In the genomic region with DNA sequence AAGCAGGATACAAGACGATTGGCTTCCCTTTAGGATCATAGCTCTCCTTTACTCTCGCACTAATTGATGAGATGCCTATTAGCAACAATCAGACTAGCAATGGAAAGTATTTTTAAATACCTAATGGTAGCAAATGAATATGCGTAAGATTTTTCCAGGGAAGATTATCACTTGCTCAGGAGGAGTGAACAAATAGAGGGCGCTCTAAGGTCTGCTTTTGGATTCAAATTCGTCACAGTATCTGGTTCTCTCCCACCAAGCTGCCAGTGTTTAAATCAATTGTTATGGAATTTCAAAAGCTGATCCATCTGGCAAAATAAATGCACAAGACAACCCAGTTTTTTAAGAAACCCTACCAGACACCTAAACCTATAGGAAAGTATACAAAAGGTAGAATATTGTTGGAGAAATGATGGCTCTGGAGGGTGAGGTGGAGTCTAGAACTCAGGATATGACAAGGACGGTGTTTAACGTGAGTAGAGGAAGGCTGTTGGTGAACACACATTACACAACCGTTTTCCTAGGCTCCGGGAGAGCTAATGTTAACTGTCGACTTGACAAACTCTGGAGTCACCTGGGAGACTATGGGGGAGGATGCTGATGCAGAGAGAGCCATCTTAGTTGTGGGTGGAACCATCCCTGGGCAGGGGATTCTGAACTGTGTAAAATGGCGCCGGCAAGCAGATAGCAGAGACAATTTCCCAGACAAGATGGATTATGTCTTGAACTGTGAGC, we compare ENCODE assay signal across 18 mouse cellular contexts.
DNase-seq lines count a peak whose midpoint lies in the region; ATAC-seq and TF ChIP-seq lines count a peak whose summit lies in the region.
"Had no signal": no experiment of that assay in that cellular context is flagged by ENCODE, and none has a peak within 500 bp of the region (broad histone marks: within the 10 kb centered on the region; RNA-seq: fewer than 3 reads in every experiment).

No protein-coding gene starts in this region.

- TF ChIP-seq POLR2A in MEL (IDR thresholded peaks at IDR 0.05; ENCODE audit: control insufficient read depth in 1 of 2, insufficient read depth in 1 of 2, low read depth in 1 of 2, low read length in 2 of 2, poor library complexity in 1 of 2): no peak

- no peaks in the 10 kb centered on the region for H3K9me3 ChIP-seq in liver, postnatal 0 days (ENCODE audit: low read length)
- H3K9me3 ChIP-seq in MEL (replicated peaks; ENCODE audit: insufficient read depth, low read length): no peaks in the 10 kb centered on the region
- H3K9me3 ChIP-seq: hindbrain, embryonic 15.5 days; limb, embryonic 12.5 days; liver, embryonic 15.5 days; neural tube, embryonic 13.5 days; stomach, embryonic 15.5 days had no signal

- WGBS in liver, postnatal 0 days (ENCODE audit: insufficient replicate concordance): 78% methylated on average over 12 of the region's 12 CpGs

- no peaks in the 10 kb centered on the region for H3K4me1 ChIP-seq in liver, postnatal 0 days (ENCODE audit: insufficient read depth)
- no peaks in the 10 kb centered on the region for H3K4me1 ChIP-seq in MEL (ENCODE audit: control insufficient read depth in 1 of 2, insufficient read depth in 2 of 2, low read length in 2 of 2)
- H3K4me1 ChIP-seq: liver, embryonic 15.5 days; stomach, embryonic 15.5 days had no signal

- H3K36me3 ChIP-seq in liver, postnatal 0 days (replicated peaks; ENCODE audit: insufficient read depth, low read length): no peaks in the 10 kb centered on the region
- no peaks in the 10 kb centered on the region for H3K36me3 ChIP-seq in MEL (ENCODE audit: control insufficient read depth in 1 of 2, insufficient read depth in 2 of 2, low read length in 2 of 2)
- H3K36me3 ChIP-seq: embryonic facial prominence, embryonic 13.5 days; hindbrain, embryonic 15.5 days; limb, embryonic 12.5 days; liver, embryonic 15.5 days; neural tube, embryonic 13.5 days; stomach, embryonic 15.5 days had no signal

- no peak overlapping the region for H3K9ac ChIP-seq in liver, postnatal 0 days (replicated peaks)
- H3K9ac ChIP-seq in MEL (ENCODE audit: control insufficient read depth, low read depth, low read length, poor library complexity, severe bottlenecking): no peak overlapping the region
- H3K9ac ChIP-seq: embryonic facial prominence, embryonic 13.5 days; hindbrain, embryonic 15.5 days; limb, embryonic 12.5 days; liver, embryonic 15.5 days; neural tube, embryonic 13.5 days; stomach, embryonic 15.5 days had no signal

- no peak for ATAC-seq in liver, postnatal 0 days

- no peak for DNase-seq in gastrocnemius, adult 2 months
- DNase-seq in gastrocnemius, postnatal 14 days: no peak
- DNase-seq in liver, postnatal 0 days: no peak
- DNase-seq in liver (no peak), 416B (ENCODE audit: low read depth) (peak; percentile 44), MEL (ENCODE audit: low read depth, low spot score) (peak; percentile 36)
- no peak for DNase-seq in thymus, postnatal 14 days
- no peak for DNase-seq in frontal cortex, adult 2 months (ENCODE audit: extremely low spot score in 1 of 2, low spot score in 1 of 2)
- DNase-seq: adrenal gland, adult 8-10 months; cerebellum, adult 9-11 months; heart, postnatal 10 days; kidney, adult 8-10 months had no signal

- intact Hi-C loops in gastrocnemius, adult 2 months (cut with DNase I): no loop called here
- intact Hi-C loops in gastrocnemius, postnatal 14 days (cut with DNase I; ENCODE audit: low total_unique reads): no loop called here

- no peaks in the 10 kb centered on the region for H3K27me3 ChIP-seq in liver, postnatal 0 days (ENCODE audit: insufficient read depth, low read length)
- H3K27me3 ChIP-seq in MEL (ENCODE audit: control insufficient read depth in 1 of 2, insufficient read depth in 2 of 2, low read length in 2 of 2): no peaks in the 10 kb centered on the region; a peak in 1 of 4 replicates
- H3K27me3 ChIP-seq: embryonic facial prominence, embryonic 13.5 days; hindbrain, embryonic 15.5 days; limb, embryonic 12.5 days; liver, embryonic 15.5 days; neural tube, embryonic 13.5 days; stomach, embryonic 15.5 days had no signal

- no peak for TF ChIP-seq EP300 in liver, postnatal 0 days (IDR thresholded peaks at IDR 0.05; ENCODE audit: low read depth)
- no peak for TF ChIP-seq EP300 in MEL (IDR thresholded peaks at IDR 0.05; ENCODE audit: low read depth in 1 of 2, low read length in 2 of 2)

- H3K79me2 ChIP-seq in MEL (ENCODE audit: control insufficient read depth, insufficient read depth, low read length, poor library complexity): no peaks in the 10 kb centered on the region

- no peak overlapping the region for H3K4me2 ChIP-seq in liver, postnatal 0 days (ENCODE audit: low read depth, low read length)
- H3K4me2 ChIP-seq: embryonic facial prominence, embryonic 13.5 days; hindbrain, embryonic 15.5 days; limb, embryonic 12.5 days; liver, embryonic 15.5 days; neural tube, embryonic 13.5 days; stomach, embryonic 15.5 days had no signal

- no peak overlapping the region for H3K4me3 ChIP-seq in gastrocnemius, adult 2 months
- H3K4me3 ChIP-seq in liver, postnatal 0 days (ENCODE audit: low read depth, low read length): no peak overlapping the region
- no peak overlapping the region for H3K4me3 ChIP-seq in MEL (ENCODE audit: control insufficient read depth in 1 of 2, insufficient read depth in 1 of 2, low read depth in 2 of 2, low read length in 2 of 2)
- H3K4me3 ChIP-seq: embryonic facial prominence, embryonic 13.5 days; hindbrain, embryonic 15.5 days; limb, embryonic 12.5 days; liver, embryonic 15.5 days; neural tube, embryonic 13.5 days; stomach, embryonic 15.5 days had no signal

- TF ChIP-seq RAD21 in MEL (IDR thresholded peaks at IDR 0.05; ENCODE audit: low read depth, low read length): peak; percentile 79

- peak; percentile 46 for TF ChIP-seq CTCF in gastrocnemius, adult 2 months (IDR thresholded peaks at IDR 0.05)
- 0 out of 2 replicates have a peak, but pooled peaks have one; percentile 24 for TF ChIP-seq CTCF in liver, postnatal 0 days (IDR thresholded peaks at IDR 0.05; ENCODE audit: low read depth)
- peak in 2 of 3 experiments; percentile 32 to 72; a peak in 3 of 6 replicates for TF ChIP-seq CTCF in MEL (IDR thresholded peaks at IDR 0.05 in 2 of 3, conservative IDR thresholded peaks at IDR 0.05 in 1 of 3; ENCODE audit: control insufficient read depth in 1 of 3, insufficient read depth in 1 of 3, low read depth in 2 of 3, low read length in 3 of 3, poor library complexity in 1 of 3, severe bottlenecking in 1 of 3)

- no peak overlapping the region for H3K27ac ChIP-seq in gastrocnemius, adult 2 months
- no peak overlapping the region for H3K27ac ChIP-seq in liver, postnatal 0 days (ENCODE audit: low read depth)
- H3K27ac ChIP-seq in MEL (ENCODE audit: control insufficient read depth, low read depth, low read length): no peak overlapping the region
- H3K27ac ChIP-seq: embryonic facial prominence, embryonic 13.5 days; hindbrain, embryonic 15.5 days; limb, embryonic 12.5 days; liver, embryonic 15.5 days; neural tube, embryonic 13.5 days; stomach, embryonic 15.5 days had no signal

TF ChIP-seq in MEL, 35 proteins besides CTCF, POLR2A, EP300 and RAD21:
- TF ChIP-seq UBTF (IDR thresholded peaks at IDR 0.05; ENCODE audit: borderline replicate concordance, insufficient read depth, low read depth, low read length) (no peak), USF1 (IDR thresholded peaks at IDR 0.05; ENCODE audit: low read depth, low read length) (no peak), ZC3H11A (IDR thresholded peaks at IDR 0.05; ENCODE audit: low read depth, low read length) (peak; percentile 68), BHLHE40 (IDR thresholded peaks at IDR 0.05; ENCODE audit: borderline replicate concordance, low read depth, low read length) (no peak), TAL1 (IDR thresholded peaks at IDR 0.05; ENCODE audit: low read length) (no peak), SMC3 (IDR thresholded peaks at IDR 0.05; ENCODE audit: low read depth, low read length) (peak; percentile 71), POLR2AphosphoS5 (IDR thresholded peaks at IDR 0.05; ENCODE audit: borderline replicate concordance, low read depth, low read length) (no peak), ZMIZ1 (IDR thresholded peaks at IDR 0.05; ENCODE audit: low read depth, low read length) (no peak), ZKSCAN1 (IDR thresholded peaks at IDR 0.05; ENCODE audit: low read depth, low read length) (no peak)

Comparison
In these comparisons a context has a peak if more than half of its experiments do, and no peak if none do; other contexts are left out.
1. DNase-seq: peak in 416B (single experiment) and MEL (single experiment); none in gastrocnemius, adult 2 months (single experiment), gastrocnemius, postnatal 14 days (single experiment), liver, postnatal 0 days (single experiment), liver (single experiment), thymus, postnatal 14 days (single experiment) and frontal cortex, adult 2 months (0 of 2).
2. Peak in every context shown above with its lines, with median percentiles within 50 percentile points of each other: CTCF ChIP-seq.